Mouse (Mus musculus) C2C12 (cell line): Measurements from ENCODE around the gene Aknad1. TPM values are rescaled to one million over a fixed set of nuclear protein-coding genes. Genes with fewer than 3 reads are reported as not detected.
A peak's percentile ranks its signal among the peaks of the same experiment; 100 is the strongest.

Experiments
- H3K27me3 ChIP-seq: one replicate; pipeline ENCODE4 v1.6.1; 2011; ENCODE audit not compliant: control insufficient read depth, insufficient read depth, insufficient read length
- H3K36me3 ChIP-seq: one replicate; pipeline ENCODE4 v1.6.1; 2011; ENCODE audit not compliant: control insufficient read depth, insufficient read depth
- H3K4me3 ChIP-seq: one replicate; pipeline ENCODE4 v1.5.1; 2011; ENCODE audit warnings: mild to moderate bottlenecking, control low read depth; ENCODE audit not compliant: poor library complexity, insufficient read depth, severe bottlenecking
- H3K79me2 ChIP-seq: one replicate; pipeline ENCODE4 v1.6.1; 2011; ENCODE audit not compliant: control insufficient read depth, insufficient read depth
- H3K79me3 ChIP-seq: one replicate; pipeline ENCODE4 v1.6.1; 2011; ENCODE audit warnings: low read depth, control low read depth
- H3ac ChIP-seq: one replicate; pipeline ENCODE3; 2011; ENCODE audit warnings: low read depth; ENCODE audit not compliant: control insufficient read depth, insufficient read length
- CEBPB ChIP-seq: IDR thresholded peaks from one replicate; pipeline ENCODE4 v1.6.1; 2011; ENCODE audit warnings: low read depth, mild to moderate bottlenecking, control low read depth, moderate library complexity
- CTCF ChIP-seq: IDR thresholded peaks from one replicate; pipeline ENCODE4 v1.5.1; 2011; ENCODE audit not compliant: control insufficient read depth, insufficient read depth, insufficient read length
- FOSL1 ChIP-seq: IDR thresholded peaks from one replicate; pipeline ENCODE4 v1.8.0; 2011; ENCODE audit warnings: mild to moderate bottlenecking, low read length; ENCODE audit not compliant: poor library complexity, insufficient read depth, severe bottlenecking
- MAX ChIP-seq: IDR thresholded peaks from one replicate; pipeline ENCODE4 v1.6.1; 2011; ENCODE audit warnings: mild to moderate bottlenecking, control low read depth
- MYOD1 ChIP-seq: IDR thresholded peaks from one replicate; pipeline ENCODE4 v1.6.1; 2011; ENCODE audit warnings: low read depth; ENCODE audit not compliant: control insufficient read depth, insufficient read length
- MYOG ChIP-seq: IDR thresholded peaks from one replicate; pipeline ENCODE4 v1.6.1; 2011; ENCODE audit not compliant: control insufficient read depth, insufficient read length; ENCODE audit errors: extremely low read depth
- USF1 ChIP-seq: IDR thresholded peaks from one replicate; pipeline ENCODE4 v1.6.1; 2011; ENCODE audit warnings: low read depth, mild to moderate bottlenecking, control low read depth, moderate library complexity
- polyA plus RNA-seq: library from polyadenylated mRNA; unstranded; fragments of >200 nt; fragmentation: generic; extraction: Trizol; gene quantifications from one replicate; pipeline ENCODE4 v1.2.1, GENCODE M21; 2012; ENCODE audit warnings: missing spikeins

Aknad1 gene
- polyA plus RNA-seq, 1 experiment: 0.20 TPM

DNA sequence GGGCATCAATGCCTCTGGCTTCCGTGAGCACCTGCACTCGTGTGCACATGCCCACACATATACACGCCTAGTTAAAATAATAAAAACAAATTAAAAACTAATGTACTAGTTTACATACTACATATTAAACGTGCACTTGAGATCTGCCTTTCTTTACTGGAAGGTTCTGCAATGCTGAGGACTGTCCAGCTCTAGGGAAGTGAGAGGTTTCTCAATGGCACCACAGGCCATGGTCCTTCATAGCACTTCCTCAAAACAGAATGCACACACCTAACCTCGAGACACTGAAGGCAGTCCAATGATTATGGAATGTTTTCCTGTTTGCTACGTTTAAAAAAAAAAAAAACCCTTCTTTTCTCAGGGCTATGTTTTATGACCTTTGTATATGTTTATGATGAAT, 58.3 kb downstream of the Aknad1 start:
- peaks cover 95% of the 10 kb centered on the region for H3K36me3 ChIP-seq
- H3K79me3 ChIP-seq: no peaks in the 10 kb centered on the region
- TF ChIP-seq MYOD1 (no peak), CEBPB (no peak), CTCF (no peak), USF1 (no peak), MAX (no peak), MYOG (no peak), FOSL1 (no peak)
- H3K27me3 ChIP-seq: no peaks in the 10 kb centered on the region
- H3ac ChIP-seq: no peak overlapping the region
- H3K4me3 ChIP-seq: no peak overlapping the region
- H3K79me2 ChIP-seq: no peaks in the 10 kb centered on the region

DNA sequence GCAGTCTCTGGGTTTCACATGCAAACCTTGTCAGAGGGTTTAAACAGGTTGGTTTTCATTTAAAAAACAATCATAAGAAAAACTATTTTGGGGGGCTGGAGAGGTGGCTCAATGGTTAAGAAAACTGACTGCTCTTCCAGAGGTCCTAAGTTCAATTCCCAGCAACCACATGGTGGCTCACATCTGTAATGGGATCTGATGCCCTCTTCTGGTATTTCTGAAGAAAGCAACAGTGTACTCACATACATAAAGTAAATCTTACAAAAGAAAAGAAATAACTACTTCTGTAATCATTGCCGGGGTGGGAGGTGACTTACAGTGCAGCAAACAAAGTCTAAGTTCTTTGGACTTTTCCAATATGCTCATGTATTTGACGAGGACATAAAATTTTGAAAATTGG, 58.9 kb downstream of the Aknad1 start:
- no peak overlapping the region for H3ac ChIP-seq
- H3K79me3 ChIP-seq: no peaks in the 10 kb centered on the region
- no peaks in the 10 kb centered on the region for H3K79me2 ChIP-seq
- no peak overlapping the region for H3K4me3 ChIP-seq
- H3K27me3 ChIP-seq: no peaks in the 10 kb centered on the region
- H3K36me3 ChIP-seq: peaks cover 98% of the 10 kb centered on the region
- TF ChIP-seq MAX: peak; percentile 44
- no peak for TF ChIP-seq CTCF

- H3K4me3 ChIP-seq: no peak overlapping the region
- H3K79me3 ChIP-seq: no peaks in the 10 kb centered on the region
- H3K36me3 ChIP-seq: peaks cover 59% of the 10 kb centered on the region
- TF ChIP-seq USF1 (no peak), MAX (no peak), CEBPB (no peak), MYOG (no peak), FOSL1 (no peak), CTCF (no peak), MYOD1 (no peak)
- no peaks in the 10 kb centered on the region for H3K27me3 ChIP-seq
- no peak overlapping the region for H3ac ChIP-seq
- no peaks in the 10 kb centered on the region for H3K79me2 ChIP-seq
Observed at GRCm38 (mm10) chr3:108805622-108806021, 66.2 kb downstream of the Aknad1 start.

DNA sequence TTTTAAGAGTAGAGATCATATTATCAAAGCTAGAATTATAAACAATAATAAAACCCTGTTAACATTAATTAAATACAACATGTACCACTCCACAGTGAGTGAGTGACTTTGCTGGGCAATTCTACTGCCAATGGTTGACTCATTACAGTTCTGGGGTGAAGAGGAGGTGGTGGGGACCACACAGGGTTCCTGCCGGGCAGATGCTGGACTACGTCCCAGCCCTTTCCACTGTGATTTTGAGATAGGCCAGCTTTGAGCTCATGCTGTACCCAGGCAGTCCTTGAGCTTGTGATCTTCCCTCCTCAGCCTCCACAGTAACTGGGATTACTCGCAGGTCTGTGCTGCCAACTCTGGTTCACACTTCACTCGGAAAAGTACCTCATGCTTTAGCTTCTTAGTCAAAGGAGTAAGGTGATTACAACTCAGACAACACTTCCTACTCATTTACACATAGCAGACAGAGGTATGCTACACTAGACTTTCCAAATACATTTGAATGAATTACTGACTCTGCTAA, 71.3 kb downstream of the Aknad1 start:
- Histone ChIP-seq H3K4me3 (no peak overlapping the region), H3K79me3 (peaks cover 3% of the 10 kb centered on the region), H3K79me2 (no peaks in the 10 kb centered on the region), H3K27me3 (no peaks in the 10 kb centered on the region), H3K36me3 (peaks cover 38% of the 10 kb centered on the region), H3ac (no peak overlapping the region)
- TF ChIP-seq CEBPB (no peak), MYOD1 (no peak), CTCF (no peak), MYOG (no peak)

- no peaks in the 10 kb centered on the region for H3K79me2 ChIP-seq
- no peaks in the 10 kb centered on the region for H3K27me3 ChIP-seq
- no peak overlapping the region for H3ac ChIP-seq
- peaks cover 3% of the 10 kb centered on the region for H3K79me3 ChIP-seq
- no peak overlapping the region for H3K4me3 ChIP-seq
- TF ChIP-seq CTCF (no peak), CEBPB (no peak), USF1 (no peak), MYOG (no peak), MAX (no peak), MYOD1 (no peak), FOSL1 (no peak)
- peaks cover 62% of the 10 kb centered on the region for H3K36me3 ChIP-seq
Observed at GRCm38 (mm10) chr3:108815631-108816030, 76.2 kb downstream of the Aknad1 start.

GRCm38 (mm10) chr3:108830493-108830892, 91.0 kb downstream of the Aknad1 start:
- peaks cover 72% of the 10 kb centered on the region for H3K79me2 ChIP-seq
- H3K27me3 ChIP-seq: no peaks in the 10 kb centered on the region
- no peak overlapping the region for H3ac ChIP-seq
- TF ChIP-seq FOSL1 (no peak), MAX (no peak), USF1 (no peak)
- no peak overlapping the region for H3K4me3 ChIP-seq
- H3K36me3 ChIP-seq: peaks cover 49% of the 10 kb centered on the region
- H3K79me3 ChIP-seq: peaks cover 44% of the 10 kb centered on the region
